Mouse (Mus musculus) A20 (cell line): ENCODE measurements at regions not wholly inside any gene's neighbourhood (a gene's known extent, or its start where the extent isn't known, plus 50 kb on each side); places are given as distances from the start of the nearest gene placed in this dataset.

Experiments
- DNase-seq: peaks from one replicate; pipeline ENCODE4 v3.0.0-alpha.2; 2011; ENCODE audit warnings: low read depth, low spot score

- DNase-seq = peak; percentile 3
These were observed 66.6 kb upstream of the Slc22a22 start for GRCm38 (mm10) chr15:57543985-57544384.

- DNase-seq = no peak
These were observed 65.2 kb upstream of the Slc22a22 start for GRCm38 (mm10) chr15:57542630-57543029.

- no peak for DNase-seq
These were observed 58.1 kb upstream of the Slc22a22 start for GRCm38 (mm10) chr15:57535514-57535913.
